Mouse (Mus musculus): ENCODE data around the gene Nabp2.

Gene Nabp2

DNA sequence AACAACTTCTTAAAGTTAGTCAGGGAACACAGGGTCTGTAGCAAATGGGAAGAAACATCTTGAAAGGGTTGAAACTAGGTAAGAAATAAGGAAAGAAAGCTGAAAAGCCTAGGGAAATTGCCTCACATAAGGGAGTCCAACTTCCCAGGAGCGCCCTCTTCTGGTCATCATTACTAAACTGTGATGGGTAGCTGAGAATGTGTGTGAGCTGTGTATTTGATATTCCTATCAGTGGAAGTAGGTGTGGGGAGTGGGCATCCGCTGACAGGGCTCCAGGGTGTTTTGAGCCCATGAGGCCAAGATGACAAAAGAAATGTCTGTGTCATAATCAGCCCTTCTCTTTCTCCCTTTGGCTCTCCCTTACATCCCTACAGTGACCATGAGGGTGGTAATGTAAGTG lies 52.5 kb downstream of the Nabp2 start:
- peak; percentile 51 for DNase-seq (ENCODE audit: low read depth, low spot score)
